Mouse (Mus musculus): ENCODE data around the gene Cant1.

The Cant1 gene

DNA sequence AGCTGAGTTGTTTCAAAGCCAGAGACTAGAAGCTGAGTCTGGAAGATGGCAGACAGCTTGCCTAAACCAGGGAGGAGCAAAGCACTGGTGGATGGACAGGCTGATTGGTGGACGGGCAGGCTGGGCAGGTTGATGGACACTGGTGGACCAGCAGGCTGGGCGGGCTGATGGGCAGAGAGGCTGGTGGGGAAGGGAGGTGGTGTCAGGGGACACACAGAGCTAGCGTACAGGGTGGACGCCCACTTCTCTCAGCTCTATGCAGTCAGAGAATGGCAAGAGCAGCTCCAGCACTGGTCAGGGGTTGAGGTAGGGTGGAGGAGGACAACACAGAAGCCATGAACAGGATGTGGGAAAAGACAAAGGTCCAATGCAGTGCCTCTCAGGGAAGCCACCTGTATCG, 49.6 kb downstream of the Cant1 start:
- peaks cover 10% of the 10 kb centered on the region; the same call in 1 of the 2 replicates for H3K27me3 ChIP-seq (ENCODE audit: insufficient read depth, low read length)

DNA sequence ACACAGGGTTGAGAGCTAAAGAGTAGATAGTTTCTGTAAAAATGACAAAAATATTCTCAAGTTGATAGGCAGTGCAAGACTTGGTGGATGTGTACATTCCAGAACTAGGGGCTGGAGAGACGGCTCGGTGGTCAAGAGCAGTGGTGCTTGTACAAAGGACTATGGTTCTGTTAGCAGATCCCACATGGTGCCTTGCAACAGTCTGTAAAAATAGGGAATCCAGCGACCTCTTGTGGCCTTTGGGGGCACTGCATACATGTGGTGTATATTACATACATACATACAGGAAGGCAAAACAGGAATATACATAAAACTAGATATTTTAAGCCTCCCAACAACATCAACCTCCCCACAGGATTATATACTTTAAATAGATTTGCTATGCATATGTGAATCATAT, 50.6 kb downstream of the Cant1 start:
- H3K4me3 ChIP-seq (replicated peaks; ENCODE audit: low read length) = no peak overlapping the region
- H3K4me1 ChIP-seq (replicated peaks; ENCODE audit: low read depth, low read length) = peaks cover 40% of the 10 kb centered on the region
- peaks cover 17% of the 10 kb centered on the region for H3K27me3 ChIP-seq (ENCODE audit: insufficient read depth, low read length)
- H3K9me3 ChIP-seq (ENCODE audit: low read length) = no peaks in the 10 kb centered on the region
- no peaks in the 10 kb centered on the region for H3K36me3 ChIP-seq (ENCODE audit: insufficient read depth, low read length)
- TF ChIP-seq NANOG (IDR thresholded peaks at IDR 0.05; ENCODE audit: borderline replicate concordance, low read length) (no peak), CTCF (conservative IDR thresholded peaks at IDR 0.05; ENCODE audit: low read length) (peak; percentile 78)

More for the DNA sequence above, 49.6 kb downstream of the Cant1 start:
- Histone ChIP-seq H3K9me3 (ENCODE audit: low read length) (no peaks in the 10 kb centered on the region), H3K4me3 (replicated peaks; ENCODE audit: low read length) (no peak overlapping the region), H3K36me3 (ENCODE audit: insufficient read depth, low read length) (no peaks in the 10 kb centered on the region), H3K4me1 (replicated peaks; ENCODE audit: low read depth, low read length) (peaks cover 45% of the 10 kb centered on the region)
- TF ChIP-seq NANOG (IDR thresholded peaks at IDR 0.05; ENCODE audit: borderline replicate concordance, low read length) (no peak), CTCF (conservative IDR thresholded peaks at IDR 0.05; ENCODE audit: low read length) (no peak), POU5F1 (IDR thresholded peaks at IDR 0.05; ENCODE audit: borderline replicate concordance, low read length) (no peak)

DNA sequence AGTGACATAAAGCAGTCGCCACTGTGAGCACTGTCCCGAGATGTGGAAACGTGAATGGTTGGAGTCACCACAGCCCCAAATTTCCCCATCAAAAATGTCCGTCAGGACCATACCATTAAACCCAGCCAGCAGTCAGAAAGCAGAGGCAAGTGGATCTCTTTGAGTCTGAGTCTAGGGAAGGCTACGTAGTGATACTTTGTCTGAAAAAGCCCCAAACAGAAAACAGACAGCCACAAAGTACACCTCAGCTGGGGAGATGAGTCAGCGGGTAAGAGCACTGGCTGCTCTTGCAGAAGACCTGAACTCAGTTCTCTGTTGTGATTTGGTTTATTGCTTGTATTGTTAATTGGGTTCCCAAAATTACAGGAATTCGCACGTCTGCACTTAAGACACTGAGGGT, 52.3 kb downstream of the Cant1 start:
- no peaks in the 10 kb centered on the region for H3K9me3 ChIP-seq (ENCODE audit: low read length)
- peaks cover 34% of the 10 kb centered on the region for H3K4me1 ChIP-seq (replicated peaks; ENCODE audit: low read depth, low read length)
- H3K27me3 ChIP-seq (ENCODE audit: insufficient read depth, low read length) = peaks cover 23% of the 10 kb centered on the region
- H3K4me3 ChIP-seq (replicated peaks; ENCODE audit: low read length) = no peak overlapping the region
- TF ChIP-seq POU5F1 (IDR thresholded peaks at IDR 0.05; ENCODE audit: borderline replicate concordance, low read length) (no peak), CTCF (conservative IDR thresholded peaks at IDR 0.05; ENCODE audit: low read length) (no peak), NANOG (IDR thresholded peaks at IDR 0.05; ENCODE audit: borderline replicate concordance, low read length) (no peak)
- H3K36me3 ChIP-seq (ENCODE audit: insufficient read depth, low read length) = no peaks in the 10 kb centered on the region

DNA sequence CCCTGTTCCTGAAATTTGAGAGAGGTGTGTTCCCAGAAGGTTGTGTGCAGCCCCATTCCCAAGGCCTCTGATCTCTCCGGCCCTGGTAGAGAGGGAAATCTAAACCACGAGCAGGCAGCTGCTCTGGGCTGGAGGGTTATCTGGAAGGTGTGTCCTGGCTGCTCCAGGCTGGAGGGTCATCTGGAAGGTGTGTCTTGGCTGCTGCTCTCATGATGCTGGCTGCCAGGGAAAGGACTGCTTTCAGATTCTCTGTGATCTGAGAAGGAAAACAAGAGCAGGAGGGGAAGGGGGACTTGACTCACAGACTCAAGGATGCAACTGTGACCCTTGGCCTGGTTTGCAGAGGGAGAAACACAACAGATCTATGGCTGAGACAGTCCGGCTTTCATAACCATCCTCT, 52.8 kb downstream of the Cant1 start:
- H3K4me1 ChIP-seq (replicated peaks; ENCODE audit: low read depth, low read length) = peaks cover 31% of the 10 kb centered on the region
- H3K9me3 ChIP-seq (ENCODE audit: low read length) = no peaks in the 10 kb centered on the region
- no peaks in the 10 kb centered on the region for H3K36me3 ChIP-seq (ENCODE audit: insufficient read depth, low read length)
- TF ChIP-seq NANOG (IDR thresholded peaks at IDR 0.05; ENCODE audit: borderline replicate concordance, low read length) = no peak
- no peak overlapping the region for H3K4me3 ChIP-seq (replicated peaks; ENCODE audit: low read length)
- peaks cover 23% of the 10 kb centered on the region for H3K27me3 ChIP-seq (ENCODE audit: insufficient read depth, low read length)

DNA sequence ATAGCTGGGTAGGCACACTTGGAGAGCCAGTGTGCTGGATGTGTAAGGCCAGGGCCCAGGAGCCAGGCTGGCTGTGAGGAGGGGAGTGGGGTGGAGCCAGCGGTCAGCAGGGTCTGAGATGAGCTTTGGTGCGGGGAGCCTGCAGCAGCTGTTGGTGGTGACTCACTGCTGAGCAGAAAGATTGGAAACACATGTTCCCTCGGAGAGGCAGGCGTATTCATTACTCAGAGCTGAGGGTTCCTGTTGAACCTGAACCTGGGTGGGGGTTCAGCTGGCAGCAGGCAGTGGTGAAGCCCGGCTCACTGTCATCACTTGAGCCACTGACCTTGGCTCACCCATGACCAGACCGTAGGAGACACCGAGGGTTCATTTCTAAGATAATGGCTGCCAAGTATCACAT, 53.7 kb downstream of the Cant1 start:
- peaks cover 23% of the 10 kb centered on the region for H3K27me3 ChIP-seq (ENCODE audit: insufficient read depth, low read length)
- H3K4me3 ChIP-seq (replicated peaks; ENCODE audit: low read length) = no peak overlapping the region
- no peaks in the 10 kb centered on the region for H3K36me3 ChIP-seq (ENCODE audit: insufficient read depth, low read length)
- H3K4me1 ChIP-seq (replicated peaks; ENCODE audit: low read depth, low read length) = peaks cover 41% of the 10 kb centered on the region
- TF ChIP-seq NANOG (IDR thresholded peaks at IDR 0.05; ENCODE audit: borderline replicate concordance, low read length) (no peak), CTCF (conservative IDR thresholded peaks at IDR 0.05; ENCODE audit: low read length) (no peak), POU5F1 (IDR thresholded peaks at IDR 0.05; ENCODE audit: borderline replicate concordance, low read length) (no peak)
- no peaks in the 10 kb centered on the region for H3K9me3 ChIP-seq (ENCODE audit: low read length)

DNA sequence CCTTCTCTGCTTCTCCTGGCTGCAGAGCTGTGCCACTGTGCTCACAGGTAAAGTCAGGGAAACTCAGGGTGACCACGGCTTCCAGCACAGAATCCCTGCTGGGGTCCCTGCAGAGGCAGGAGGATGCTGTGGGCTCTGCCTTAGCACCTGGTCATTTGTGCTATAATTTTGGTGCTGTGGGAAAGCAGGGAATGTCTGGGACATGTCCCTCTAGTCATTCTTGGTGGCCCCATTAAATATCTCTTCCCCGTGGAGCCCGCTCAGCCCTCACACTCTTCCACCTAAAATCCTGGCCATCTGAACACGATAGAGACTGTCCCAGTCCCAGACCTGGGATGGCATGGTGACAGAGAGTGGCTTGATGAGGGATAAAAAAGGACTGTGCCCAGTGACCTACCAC, 54.9 kb downstream of the Cant1 start:
- no peaks in the 10 kb centered on the region for H3K9me3 ChIP-seq (ENCODE audit: low read length)
- no peaks in the 10 kb centered on the region for H3K36me3 ChIP-seq (ENCODE audit: insufficient read depth, low read length)
- TF ChIP-seq CTCF (conservative IDR thresholded peaks at IDR 0.05; ENCODE audit: low read length) (no peak), NANOG (IDR thresholded peaks at IDR 0.05; ENCODE audit: borderline replicate concordance, low read length) (no peak), POU5F1 (IDR thresholded peaks at IDR 0.05; ENCODE audit: borderline replicate concordance, low read length) (no peak)

DNA sequence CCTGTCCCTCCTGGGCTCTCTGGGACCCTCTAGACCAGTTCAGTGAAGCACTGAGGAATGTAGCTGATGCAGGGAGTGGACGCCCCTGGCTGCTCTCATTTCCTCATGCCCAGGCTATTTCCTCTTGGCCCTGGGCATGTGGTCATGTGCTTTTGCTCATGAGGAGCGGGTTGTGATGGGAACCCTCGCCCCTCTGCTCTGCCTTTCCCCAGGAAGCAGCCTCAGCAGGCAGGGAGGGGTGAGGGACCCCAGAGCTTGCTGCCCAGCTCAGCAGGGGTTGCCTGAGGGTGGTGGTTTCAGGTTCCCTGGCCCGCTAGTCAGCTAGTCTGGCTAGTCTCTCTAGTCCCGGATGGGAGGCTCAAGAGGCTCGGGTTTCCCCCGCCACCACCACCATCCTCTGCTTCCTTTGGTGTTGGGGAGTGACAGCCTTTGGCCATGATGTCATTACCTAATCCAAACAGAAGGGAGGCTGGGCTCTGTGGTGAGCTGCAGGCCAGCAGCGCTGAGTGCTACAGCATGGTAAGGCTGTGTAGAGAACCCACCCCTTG, 55.8 kb downstream of the Cant1 start:
- H3K27me3 ChIP-seq (ENCODE audit: insufficient read depth, low read length) = peaks cover 26% of the 10 kb centered on the region
- peaks cover 46% of the 10 kb centered on the region for H3K4me1 ChIP-seq (replicated peaks; ENCODE audit: low read depth, low read length)
- H3K4me3 ChIP-seq (replicated peaks; ENCODE audit: low read length) = no peak overlapping the region
- H3K36me3 ChIP-seq (ENCODE audit: insufficient read depth, low read length) = no peaks in the 10 kb centered on the region
- H3K9me3 ChIP-seq (ENCODE audit: low read length) = no peaks in the 10 kb centered on the region
- no peak for TF ChIP-seq CTCF (conservative IDR thresholded peaks at IDR 0.05; ENCODE audit: low read length)
- no peak for TF ChIP-seq POU5F1 (IDR thresholded peaks at IDR 0.05; ENCODE audit: borderline replicate concordance, low read length)

More for the DNA sequence above, 54.9 kb downstream of the Cant1 start:
- H3K4me3 ChIP-seq (replicated peaks; ENCODE audit: low read length) = no peak overlapping the region
- peaks cover 46% of the 10 kb centered on the region for H3K4me1 ChIP-seq (replicated peaks; ENCODE audit: low read depth, low read length)
- H3K27me3 ChIP-seq (ENCODE audit: insufficient read depth, low read length) = peaks cover 19% of the 10 kb centered on the region

DNA sequence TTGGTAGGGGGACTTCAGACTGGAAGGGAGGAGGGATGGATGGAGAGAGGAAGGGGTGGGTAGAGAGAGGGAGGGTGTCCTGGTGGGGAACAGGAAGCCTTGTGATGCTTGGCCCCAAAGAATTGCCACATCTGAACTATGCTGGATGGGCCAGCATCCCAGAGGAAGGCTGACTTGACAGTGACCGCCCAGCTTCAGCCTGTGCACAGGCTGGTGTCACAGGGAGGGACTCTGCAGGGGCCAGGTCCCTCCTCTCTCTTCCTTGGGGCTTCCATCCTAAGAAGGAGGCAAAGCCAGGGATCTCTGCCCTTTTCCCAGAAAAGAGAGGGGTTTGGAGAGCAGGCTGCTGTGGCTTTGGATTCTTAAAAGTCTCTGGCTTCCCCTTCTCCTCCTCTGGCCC, 56.4 kb downstream of the Cant1 start:
- no peaks in the 10 kb centered on the region for H3K9me3 ChIP-seq (ENCODE audit: low read length)
- peaks cover 46% of the 10 kb centered on the region for H3K4me1 ChIP-seq (replicated peaks; ENCODE audit: low read depth, low read length)
- no peaks in the 10 kb centered on the region for H3K36me3 ChIP-seq (ENCODE audit: insufficient read depth, low read length)
- H3K27me3 ChIP-seq (ENCODE audit: insufficient read depth, low read length) = peaks cover 26% of the 10 kb centered on the region
- no peak overlapping the region for H3K4me3 ChIP-seq (replicated peaks; ENCODE audit: low read length)
- TF ChIP-seq CTCF (conservative IDR thresholded peaks at IDR 0.05; ENCODE audit: low read length) = no peak

DNA sequence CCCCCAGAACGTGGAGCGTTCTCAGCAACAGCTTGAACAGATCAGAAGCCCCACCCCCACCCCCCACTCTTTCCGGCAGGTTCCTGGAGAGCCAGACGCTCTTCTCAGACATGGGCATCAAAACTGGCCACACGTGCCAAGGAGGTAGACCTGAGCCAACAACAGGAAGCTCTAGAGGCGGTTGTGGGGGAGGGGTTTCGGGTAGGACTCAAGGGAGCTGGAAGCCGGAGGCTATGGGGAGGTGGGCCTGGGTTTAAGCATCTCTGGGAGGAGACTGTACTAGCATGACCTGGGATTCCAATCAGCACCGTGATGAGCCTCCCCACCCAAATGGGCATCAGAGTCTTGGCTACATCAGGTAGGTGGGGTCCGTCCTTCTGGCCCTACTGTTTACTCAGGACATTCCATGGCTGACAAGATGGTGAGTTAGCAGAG, 58.0 kb downstream of the Cant1 start:
- Histone ChIP-seq H3K9me3 (ENCODE audit: low read length) (no peaks in the 10 kb centered on the region), H3K4me3 (replicated peaks; ENCODE audit: low read length) (0 out of 2 replicates have a peak overlapping the region, but pooled peaks have one; percentile 7), H3K27me3 (ENCODE audit: insufficient read depth, low read length) (peaks cover 37% of the 10 kb centered on the region), H3K36me3 (ENCODE audit: insufficient read depth, low read length) (no peaks in the 10 kb centered on the region), H3K4me1 (replicated peaks; ENCODE audit: low read depth, low read length) (peaks cover 41% of the 10 kb centered on the region)
- no peak for TF ChIP-seq CTCF (conservative IDR thresholded peaks at IDR 0.05; ENCODE audit: low read length)
- no peak for TF ChIP-seq NANOG (IDR thresholded peaks at IDR 0.05; ENCODE audit: borderline replicate concordance, low read length)
- no peak for TF ChIP-seq POU5F1 (IDR thresholded peaks at IDR 0.05; ENCODE audit: borderline replicate concordance, low read length)
